Mouse (Mus musculus): ENCODE data around the gene Msh5. TPM values are rescaled to one million over a fixed set of nuclear protein-coding genes. Genes with fewer than 3 reads are reported as not detected.

Msh5 gene
- total RNA-seq, 4 experiments from 2014 or later = 0.73 to 4.0 (median 2.2) TPM

- DNase-seq = no peak
These were observed 21.8 kb upstream of the Msh5 start for GRCm38 (mm10) chr17:35068213-35068914.

DNA sequence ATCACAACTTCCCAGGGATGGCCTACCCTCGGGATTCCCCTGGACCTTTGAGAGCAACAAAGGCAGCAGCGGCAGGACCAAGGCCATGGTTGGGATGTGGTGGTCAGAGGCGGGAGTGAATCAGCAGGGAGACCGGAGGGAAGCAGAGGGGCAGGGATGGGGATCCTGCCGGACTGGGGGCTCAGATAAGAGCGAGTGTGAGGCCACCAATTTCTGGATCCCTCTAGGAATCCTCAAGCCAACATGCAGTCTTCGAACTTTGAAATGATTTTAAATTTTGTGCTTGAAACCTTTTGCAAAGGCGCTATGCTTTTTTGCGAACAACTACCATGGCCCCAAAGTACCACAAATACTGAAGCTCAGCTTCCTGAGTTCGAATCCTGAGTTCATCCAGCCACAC is 19.5 kb upstream of the Msh5 start, which contains the start of gene Mpig6b:
Gene Mpig6b, minus strand, starts transcription at position 101 of the 400 bp plus-strand sequence.
- no peak for DNase-seq

DNA sequence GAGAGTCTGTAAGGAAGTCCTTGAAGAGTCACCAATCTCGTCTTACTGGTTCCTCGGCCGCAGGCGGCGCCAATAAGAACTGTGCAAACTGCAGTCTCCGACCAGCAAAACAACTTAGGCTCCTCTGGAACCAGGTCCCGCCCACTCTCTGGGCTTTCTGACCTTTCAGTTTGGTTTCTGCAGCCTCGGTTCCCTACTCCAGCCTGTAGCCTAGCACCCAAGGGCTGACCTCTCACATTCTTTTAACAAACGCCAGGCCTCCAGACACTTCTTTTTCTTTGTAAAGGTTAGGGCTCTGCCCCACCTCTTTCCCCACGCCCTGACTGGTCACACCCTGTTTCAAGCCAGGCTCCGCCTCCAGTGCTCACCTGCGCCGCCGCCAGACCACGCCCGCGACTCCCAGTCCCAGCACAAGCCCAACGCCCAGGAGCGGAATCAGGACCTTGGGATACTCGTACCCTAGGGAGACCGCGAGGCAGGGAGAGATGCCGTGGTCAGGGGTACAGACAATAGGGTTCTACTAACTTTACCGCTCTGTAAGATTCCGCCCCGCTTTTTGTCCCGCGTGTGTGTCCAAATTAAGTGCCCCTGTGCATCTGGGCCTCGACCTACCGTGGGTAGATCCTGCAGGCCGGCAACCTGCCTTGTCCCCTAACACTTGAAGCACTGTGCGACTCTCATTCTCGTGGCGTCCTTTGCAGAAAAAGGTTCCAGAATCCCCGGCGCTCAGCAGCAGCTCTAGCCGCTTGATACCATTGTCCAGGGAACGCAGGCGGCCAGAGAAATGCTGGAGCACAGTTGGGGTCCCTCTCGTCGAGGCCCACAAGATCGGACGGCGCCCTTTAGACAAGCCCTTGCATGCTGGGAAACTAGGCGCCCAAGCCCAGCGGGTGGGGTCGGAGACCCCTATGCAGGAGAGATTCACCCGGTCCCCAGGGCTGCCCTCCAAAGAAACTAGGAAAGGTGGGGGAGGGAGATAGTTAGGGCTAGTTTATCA is 18.7 kb upstream of the Msh5 start, which contains the start of gene Ly6g6c:
Gene Ly6g6c, plus strand, starts transcription at position 438 of the 997 bp plus-strand sequence.
- no peak for DNase-seq

DNA sequence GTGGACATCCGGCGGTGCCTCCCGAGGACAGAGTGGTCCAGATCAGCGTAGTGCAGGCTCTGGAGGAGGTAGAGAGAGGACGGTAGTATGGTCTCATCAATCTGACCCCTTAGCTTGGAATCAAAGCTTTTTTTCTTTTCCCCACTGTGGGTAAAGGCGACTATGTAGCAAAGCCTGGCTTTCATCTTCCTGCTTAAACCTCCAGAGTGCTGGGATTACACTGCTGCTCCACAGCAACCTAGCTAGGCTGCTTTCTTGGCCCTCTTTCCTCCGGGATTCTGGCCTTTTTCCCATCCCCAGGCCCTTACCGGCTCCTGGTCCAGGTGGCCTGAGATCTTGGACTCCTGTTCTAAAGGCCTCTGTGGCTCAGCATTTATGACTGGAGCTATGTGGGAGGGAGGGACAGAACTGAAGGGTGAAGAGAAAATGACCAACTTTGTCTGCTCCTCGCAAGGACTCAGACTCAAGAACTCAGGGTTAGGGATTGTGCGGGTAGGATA is 17.9 kb upstream of the Msh5 start:
- DNase-seq = no peak

DNA sequence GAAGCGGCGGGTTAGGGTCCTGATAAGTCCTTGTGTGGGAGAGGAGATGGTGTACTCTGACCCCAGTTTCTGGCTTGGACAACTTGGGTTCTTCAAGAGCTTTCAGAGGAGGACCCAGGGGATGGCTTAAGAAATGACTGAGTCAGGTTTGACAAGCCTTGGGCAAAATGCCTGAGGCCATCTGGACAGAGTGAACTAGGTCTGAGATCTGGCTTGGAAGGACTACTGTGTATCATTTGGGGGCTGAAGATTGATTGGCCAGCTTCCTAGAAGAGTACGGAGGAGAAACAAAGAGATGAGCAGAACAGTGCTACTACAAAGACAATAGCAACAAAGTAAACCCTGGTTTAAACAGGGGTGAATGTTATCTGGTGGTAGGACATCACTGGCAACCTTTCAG is 16.9 kb upstream of the Msh5 start:
- no peak for DNase-seq

DNA sequence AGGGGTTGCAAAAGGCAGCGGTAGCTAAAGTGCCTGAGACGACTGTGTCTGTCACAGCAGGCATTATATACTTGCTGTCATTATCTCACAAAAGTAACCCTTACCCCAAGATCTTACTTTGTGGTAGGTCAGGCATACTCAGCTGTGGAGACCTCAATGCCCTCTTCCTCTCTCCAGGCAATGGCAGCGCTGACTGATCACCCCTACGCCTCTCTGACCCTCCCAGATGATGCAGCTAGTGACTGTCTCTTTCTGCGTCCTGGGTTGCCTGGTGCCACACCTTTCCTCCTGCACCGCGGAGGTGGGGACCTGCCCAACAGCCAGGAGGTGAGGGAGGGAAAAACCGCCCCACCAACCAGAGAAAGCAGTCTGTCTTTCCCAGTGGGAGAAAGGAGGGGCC is 14.8 kb upstream of the Msh5 start:
- DNase-seq = no peak

- DNase-seq = no peak
These were observed 14.3 kb upstream of the Msh5 start for GRCm38 (mm10) chr17:35060737-35061297.

DNA sequence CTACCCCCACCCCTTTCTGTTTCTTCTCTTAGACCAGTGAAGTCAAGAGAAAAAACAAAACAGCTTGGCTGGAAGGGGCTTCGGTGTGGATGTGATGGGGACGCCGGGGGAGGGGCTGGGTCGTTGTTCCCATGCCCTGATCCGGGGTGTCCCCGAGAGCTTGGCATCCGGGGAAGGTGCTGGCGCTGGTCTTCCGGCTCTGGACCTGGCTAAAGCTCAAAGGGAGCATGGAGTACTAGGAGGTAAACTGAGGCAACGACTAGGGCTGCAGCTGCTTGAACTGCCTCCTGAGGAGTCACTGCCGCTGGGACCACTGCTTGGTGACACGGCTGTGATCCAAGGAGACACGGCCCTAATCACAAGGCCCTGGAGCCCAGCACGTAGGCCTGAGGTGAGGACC is 13.5 kb upstream of the Msh5 start:
- DNase-seq = no peak

- DNase-seq = peak; percentile 75
These were observed 12.7 kb upstream of the Msh5 start, which contains the start of gene Ddah2 for GRCm38 (mm10) chr17:35058911-35059892. TSS of gene Ddah2 (plus strand) at chr17:35059035.

DNA sequence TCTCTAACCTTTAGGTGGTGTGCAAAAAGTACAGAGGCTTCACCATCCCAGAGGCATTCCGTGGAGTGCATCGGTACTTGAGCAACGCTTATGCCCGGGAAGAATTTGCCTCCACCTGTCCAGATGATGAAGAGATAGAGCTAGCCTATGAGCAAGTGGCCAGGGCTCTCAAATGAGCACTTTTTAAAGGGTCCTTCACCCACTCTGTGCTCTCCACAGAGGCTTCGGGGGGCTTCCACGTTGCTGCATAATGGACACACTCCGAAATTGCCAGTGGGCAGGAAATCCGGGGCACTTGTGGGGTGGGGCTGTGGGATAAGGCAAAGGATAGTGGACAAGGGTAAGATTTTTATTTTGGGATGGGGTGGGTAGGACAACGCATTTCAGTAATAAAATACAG is 11.8 kb upstream of the Msh5 start:
- no peak for DNase-seq

GRCm38 (mm10) chr17:35057090-35057489 is 10.5 kb upstream of the Msh5 start:
- no peak for DNase-seq

DNA sequence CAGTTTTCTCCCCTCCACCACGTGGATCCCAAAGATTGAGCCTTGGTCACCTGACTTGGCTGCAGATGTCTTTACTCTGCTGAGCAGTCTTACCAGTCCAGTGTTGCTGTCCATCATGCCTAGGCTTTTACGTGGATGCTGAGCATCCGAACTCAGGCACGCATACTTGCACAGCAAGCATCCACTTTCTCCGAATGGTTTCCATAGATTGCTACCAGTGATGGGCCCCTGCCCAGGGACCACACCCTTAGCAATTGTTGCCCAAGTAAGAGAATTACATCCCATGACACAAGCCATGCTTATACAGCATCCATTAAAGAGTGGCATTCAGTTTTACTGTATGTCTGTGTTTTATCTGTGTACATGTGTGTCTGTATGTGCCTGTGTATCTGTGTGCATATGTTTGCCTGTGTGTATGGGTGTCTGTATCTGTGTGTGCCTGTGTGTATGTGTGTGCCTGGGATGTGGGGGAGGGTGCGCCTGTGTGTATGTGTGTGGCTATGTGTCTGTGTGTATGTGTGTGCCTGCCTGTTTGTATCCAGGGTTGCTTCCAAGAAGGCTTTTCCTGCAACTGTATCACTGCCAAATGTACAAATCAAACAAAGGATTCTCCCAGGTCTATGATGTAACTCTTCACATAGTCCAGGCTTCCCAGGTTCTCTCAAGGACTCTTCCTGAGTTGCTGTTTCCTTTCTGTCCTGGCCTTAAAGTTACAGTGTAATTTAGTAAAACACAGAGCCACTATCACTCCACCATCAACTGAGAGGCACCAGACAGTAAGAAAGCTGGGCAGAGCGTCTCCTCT is 9.3 kb upstream of the Msh5 start:
- DNase-seq = no peak

DNA sequence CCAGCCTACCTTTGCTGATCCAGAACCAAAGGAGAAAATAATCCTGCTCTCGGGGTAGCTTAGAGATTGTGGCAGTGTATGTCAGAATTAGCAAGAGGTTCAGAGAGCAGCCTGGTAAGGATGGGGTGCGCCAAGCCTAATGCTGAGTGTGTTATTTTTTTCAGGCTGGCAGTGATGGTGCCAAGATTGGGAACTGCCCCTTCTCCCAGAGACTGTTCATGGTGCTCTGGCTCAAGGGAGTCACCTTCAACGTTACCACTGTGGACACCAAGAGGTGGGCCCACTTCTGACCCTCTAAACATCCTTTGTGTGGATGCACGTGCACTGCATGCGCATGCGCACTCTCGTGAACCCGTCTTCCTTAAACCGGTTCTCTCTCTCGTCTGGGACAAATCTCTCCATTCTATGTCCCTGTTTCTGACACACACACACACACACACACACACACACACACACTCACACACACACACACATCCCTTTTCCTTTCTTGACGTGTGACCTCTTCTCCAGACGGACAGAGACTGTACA is 5.8 kb upstream of the Msh5 start:
- no peak for DNase-seq

DNA sequence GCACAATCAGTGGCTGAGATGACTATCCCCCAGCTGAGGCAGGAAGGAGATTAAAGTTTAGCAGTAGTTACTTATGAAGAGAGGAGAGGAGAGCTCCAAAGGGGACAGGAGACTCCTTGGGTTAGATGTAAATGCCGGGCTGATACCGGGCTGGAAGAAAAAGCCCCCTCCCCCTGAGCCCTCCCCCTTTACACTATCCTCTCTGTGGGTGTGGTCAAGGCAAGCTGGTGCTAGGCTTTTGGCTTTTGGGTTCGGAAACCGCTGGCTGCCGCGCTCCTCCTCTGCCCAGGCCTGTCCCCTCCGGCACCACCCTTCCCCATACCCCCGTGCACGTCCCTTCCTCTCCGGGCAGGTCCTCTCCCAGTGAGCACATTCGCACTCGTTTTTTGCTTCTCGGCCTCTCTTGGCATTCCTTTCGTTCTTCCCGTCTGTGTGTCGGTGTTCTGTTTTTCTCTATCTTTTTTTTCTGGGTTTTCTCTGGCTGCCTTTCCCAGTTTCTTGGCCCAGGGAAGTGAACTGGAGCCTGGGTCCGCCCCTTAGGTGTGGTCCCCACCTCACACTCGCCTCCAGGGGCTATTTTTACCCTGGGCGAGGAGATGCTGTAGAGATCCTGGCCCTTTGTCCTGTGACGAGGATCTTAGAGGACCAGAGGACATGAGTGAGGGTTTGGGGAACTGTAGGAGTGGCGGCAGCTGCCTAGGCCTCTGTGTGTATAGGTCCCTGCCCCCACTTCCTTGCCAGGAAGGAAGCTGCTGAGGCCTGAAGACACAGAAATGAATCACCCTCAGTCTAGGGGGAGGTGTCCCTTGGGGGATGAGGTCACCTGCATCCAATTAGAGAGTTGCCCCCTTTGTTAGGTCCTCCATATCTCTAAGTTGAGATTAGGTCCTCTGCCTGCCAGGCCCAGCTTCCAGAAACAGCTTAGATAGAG is 4.9 kb upstream of the Msh5 start:
- peak; percentile 82 for DNase-seq

DNA sequence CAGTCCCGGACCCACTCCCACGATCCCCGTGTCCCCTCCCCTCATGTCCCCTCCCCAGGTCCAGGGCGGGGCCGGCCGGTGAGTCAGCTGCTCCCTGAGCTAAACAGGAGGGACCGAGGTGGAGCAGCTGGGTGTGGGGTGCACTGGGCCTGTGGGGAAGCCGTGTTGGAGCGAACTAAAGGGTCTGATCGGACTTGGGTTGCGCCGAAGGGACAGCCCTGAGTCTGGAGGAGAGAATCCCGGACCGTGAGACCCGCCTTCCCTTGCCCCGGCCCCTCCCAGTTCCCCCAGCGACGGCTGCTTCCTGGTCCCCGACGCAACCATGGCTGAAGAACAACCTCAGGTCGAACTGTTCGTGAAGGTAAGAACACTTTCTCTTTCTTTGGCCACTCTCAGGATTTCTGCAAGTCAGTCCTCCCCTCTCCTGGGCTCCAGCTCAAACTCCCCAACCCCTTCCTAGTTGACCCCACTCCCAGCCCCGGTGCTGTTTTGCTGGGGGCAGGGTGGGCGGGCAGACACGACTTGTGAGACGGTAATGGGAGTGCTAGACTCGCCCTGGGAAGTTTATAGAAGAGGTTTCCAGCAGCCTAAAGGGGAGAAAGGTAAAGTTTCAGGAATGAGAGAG is 3.7 kb upstream of the Msh5 start:
- peak; percentile 49 for DNase-seq

GRCm38 (mm10) chr17:35049561-35050016 is 3.0 kb upstream of the Msh5 start, which contains the start of gene Clic1:
TSS of gene Clic1 (plus strand) at chr17:35049966.
- DNase-seq = peak; percentile 38

DNA sequence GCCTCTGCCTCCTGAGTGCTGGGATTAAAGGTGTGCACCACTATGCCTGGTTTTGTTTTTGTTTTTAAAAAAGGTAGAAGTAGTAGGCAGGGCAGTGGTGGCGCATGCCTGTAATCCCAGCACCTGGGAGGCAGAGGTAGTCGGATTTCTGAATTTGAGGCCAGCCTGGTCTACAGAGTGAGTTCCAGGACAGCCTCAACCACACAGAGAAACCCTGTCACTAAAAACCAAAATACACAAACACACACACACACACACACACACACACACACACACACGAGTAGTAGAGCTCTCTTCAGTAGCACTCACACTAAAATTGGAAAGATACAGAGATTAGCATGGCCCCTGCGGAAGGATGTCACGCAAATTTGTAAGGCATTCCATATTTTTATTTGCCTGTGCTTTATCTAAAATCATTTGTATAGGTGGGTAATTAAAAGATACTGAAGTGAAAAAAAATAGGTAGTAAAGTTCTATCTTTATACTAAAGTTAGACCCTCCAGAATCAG is 2.4 kb upstream of the Msh5 start:
- no peak for DNase-seq

All from adrenal gland, adult 8-10 months (tissue).